Mouse (Mus musculus) small intestine, adult 2 months (tissue): Measurements from ENCODE around the gene Hormad1. TPM values are rescaled to one million over a fixed set of nuclear protein-coding genes. Genes with fewer than 3 reads are reported as not detected.

ENCODE experiments used
- H3K27ac ChIP-seq: fragments of 200-500 bp; 2 replicates; pipeline ENCODE4 v1.5.1; 2012; ENCODE audit warnings: low read depth, low read length, control low read depth, inconsistent platforms; ENCODE audit not compliant: insufficient read depth
- H3K27me3 ChIP-seq: fragments of 200-500 bp; 2 replicates; pipeline ENCODE4 v1.6.1; 2012; ENCODE audit warnings: mild to moderate bottlenecking, moderate library complexity, low read length, inconsistent platforms; ENCODE audit not compliant: control insufficient read depth, insufficient read depth
- H3K36me3 ChIP-seq: fragments of 200-500 bp; 2 replicates; pipeline ENCODE4 v1.6.1; 2012; ENCODE audit warnings: mild to moderate bottlenecking, low read length, control low read depth, inconsistent platforms; ENCODE audit not compliant: control insufficient read depth, insufficient read depth
- H3K4me1 ChIP-seq: fragments of 200-500 bp; 2 replicates; pipeline ENCODE4 v1.6.1; 2012; ENCODE audit warnings: low read length, inconsistent platforms, mixed read lengths; ENCODE audit not compliant: control insufficient read depth, insufficient read depth, insufficient read length
- H3K4me3 ChIP-seq: fragments of 200-500 bp; 2 replicates; pipeline ENCODE4 v1.5.1; 2012; ENCODE audit warnings: low read depth, mild to moderate bottlenecking, control low read depth, inconsistent platforms, low read length, moderate library complexity
- CTCF ChIP-seq: fragments of 200-500 bp; IDR thresholded peaks from 2 replicates; pipeline ENCODE4 v1.5.1; 2012; ENCODE audit warnings: low read depth, mild to moderate bottlenecking, control low read depth, inconsistent platforms, low read length, moderate library complexity, mixed read lengths; ENCODE audit not compliant: insufficient replicate concordance, insufficient read length; ENCODE audit errors: extremely low read depth
- POLR2A ChIP-seq: fragments of 200-500 bp; IDR thresholded peaks from 2 replicates; pipeline ENCODE4 v1.6.1; 2012; ENCODE audit warnings: low read depth, mild to moderate bottlenecking, control low read depth, inconsistent platforms, low read length, moderate library complexity
- WGBS: fragments of 180-500 bp; shearing (Covaris S2); methylation state at CpG from one replicate; pipeline ENCODE4 v1.1.7; 2018; 5-methylcytosine and 5-hydroxymethylcytosine counted together
- polyA plus RNA-seq: library from polyadenylated mRNA; depleted of rRNA; stranded (reverse); fragments of >200 nt; gene quantifications from 2 replicates; pipeline ENCODE4 v1.2.3, GENCODE M21; 2012

The Hormad1 gene
- polyA plus RNA-seq, 1 experiment = not detected

DNA sequence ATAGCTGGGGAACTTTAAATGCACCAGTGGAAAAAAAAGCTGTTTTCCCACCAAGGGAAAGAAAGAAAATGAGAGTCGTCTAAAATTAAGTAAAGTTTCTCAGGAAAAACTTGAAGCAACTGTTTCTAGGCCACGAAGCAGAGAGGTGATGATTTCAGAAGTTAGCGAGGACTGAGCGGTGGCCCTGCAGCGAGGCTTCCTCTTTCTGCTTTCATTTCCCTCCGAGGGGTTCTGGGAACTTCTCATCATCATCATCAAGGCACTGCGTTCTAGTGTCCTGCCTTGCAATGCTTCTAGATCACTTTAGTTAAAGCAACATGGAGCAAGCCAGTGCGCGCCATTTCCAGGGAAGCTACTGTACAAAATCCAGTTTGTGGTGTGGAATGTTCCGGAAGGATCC lies 38.3 kb upstream of the Hormad1 start:
- 0 out of 2 replicates have a peak overlapping the region, but pooled peaks have one; percentile 3 for H3K27ac ChIP-seq
- H3K27me3 ChIP-seq = no peaks in the 10 kb centered on the region
- 81% methylated on average over 10 of the region's 10 CpGs for WGBS
- H3K4me1 ChIP-seq = peaks cover 16% of the 10 kb centered on the region
- no peaks in the 10 kb centered on the region for H3K36me3 ChIP-seq
- no peak overlapping the region for H3K4me3 ChIP-seq
- TF ChIP-seq POLR2A = no peak
- TF ChIP-seq CTCF = no peak

DNA sequence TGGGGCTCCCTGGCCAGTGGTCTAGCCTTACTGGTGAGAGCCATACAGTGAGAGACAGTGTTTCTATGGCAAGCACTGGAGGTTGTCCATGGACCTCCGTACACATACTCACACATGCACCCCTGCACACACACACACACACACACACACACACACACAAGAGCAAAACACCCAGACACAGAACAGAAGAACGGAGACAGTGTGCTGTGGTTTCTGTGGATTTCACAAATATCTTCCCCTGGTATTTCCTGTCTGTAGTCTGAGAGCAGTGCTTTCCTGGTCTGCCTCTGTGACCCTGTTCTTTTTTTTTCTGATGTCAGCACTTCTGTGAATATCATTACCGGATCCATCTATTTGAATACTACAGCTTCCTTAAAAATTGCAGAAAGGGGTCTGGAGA lies 35.8 kb upstream of the Hormad1 start:
- WGBS = 39% methylated on average over 3 of the region's 3 CpGs
- Histone ChIP-seq H3K4me3 (no peak overlapping the region), H3K27me3 (no peaks in the 10 kb centered on the region), H3K4me1 (peaks cover 17% of the 10 kb centered on the region), H3K36me3 (peaks cover 1% of the 10 kb centered on the region; the same call in 1 of the 2 replicates), H3K27ac (peak overlapping the region; percentile 83)
- no peak for TF ChIP-seq POLR2A
- TF ChIP-seq CTCF = no peak

DNA sequence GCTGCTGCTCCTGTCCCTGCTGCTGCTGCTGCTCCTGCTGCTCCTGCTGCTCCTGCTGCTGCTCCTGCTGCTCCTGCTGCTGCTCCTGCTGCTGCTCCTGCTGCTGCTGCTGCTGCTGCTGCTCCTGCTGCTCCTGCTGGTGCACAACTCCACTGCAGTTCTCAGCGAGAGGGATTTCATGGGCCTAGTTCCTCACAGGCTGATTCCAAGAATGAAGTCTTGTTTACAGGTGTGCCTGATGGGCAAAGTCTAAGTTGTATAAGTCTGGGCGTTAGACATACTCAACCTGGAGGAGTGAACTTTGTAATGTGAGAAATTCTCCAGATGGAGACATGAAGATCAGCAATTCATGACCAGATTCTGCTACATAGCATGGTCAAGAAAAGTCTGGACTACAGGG lies 34.8 kb upstream of the Hormad1 start:
- WGBS = 31% methylated on average over 2 of the region's 2 CpGs
- Histone ChIP-seq H3K4me1 (peaks cover 15% of the 10 kb centered on the region), H3K27ac (peak overlapping the region; percentile 83), H3K4me3 (peak overlapping the region; percentile 29), H3K27me3 (no peaks in the 10 kb centered on the region), H3K36me3 (peaks cover 1% of the 10 kb centered on the region; the same call in 1 of the 2 replicates)
- no peak for TF ChIP-seq POLR2A

DNA sequence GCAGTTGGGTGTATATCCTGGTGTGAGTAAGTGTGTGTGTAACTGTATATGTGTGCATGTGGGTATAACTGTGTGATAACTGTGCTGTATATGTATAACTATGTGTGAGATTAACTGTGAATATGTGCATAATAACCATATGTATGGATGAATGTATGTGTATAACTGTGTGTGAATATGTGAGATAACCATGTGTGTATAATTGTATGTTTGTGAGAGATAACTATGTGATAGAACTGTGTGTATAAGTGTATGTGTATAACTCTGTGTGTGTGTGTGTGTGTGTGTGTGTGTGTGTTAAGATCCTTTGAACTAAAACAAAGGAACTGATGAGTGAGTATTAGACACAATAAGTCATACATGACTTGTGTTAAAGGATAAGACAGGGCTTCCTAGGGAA lies 33.4 kb upstream of the Hormad1 start:
- TF ChIP-seq CTCF (no peak), POLR2A (no peak)
- no peak overlapping the region for H3K4me3 ChIP-seq
- no peaks in the 10 kb centered on the region for H3K27me3 ChIP-seq
- peak overlapping the region; percentile 86; the same call in 1 of the 2 replicates for H3K27ac ChIP-seq
- peaks cover 1% of the 10 kb centered on the region; the same call in 1 of the 2 replicates for H3K36me3 ChIP-seq
- peaks cover 15% of the 10 kb centered on the region for H3K4me1 ChIP-seq

DNA sequence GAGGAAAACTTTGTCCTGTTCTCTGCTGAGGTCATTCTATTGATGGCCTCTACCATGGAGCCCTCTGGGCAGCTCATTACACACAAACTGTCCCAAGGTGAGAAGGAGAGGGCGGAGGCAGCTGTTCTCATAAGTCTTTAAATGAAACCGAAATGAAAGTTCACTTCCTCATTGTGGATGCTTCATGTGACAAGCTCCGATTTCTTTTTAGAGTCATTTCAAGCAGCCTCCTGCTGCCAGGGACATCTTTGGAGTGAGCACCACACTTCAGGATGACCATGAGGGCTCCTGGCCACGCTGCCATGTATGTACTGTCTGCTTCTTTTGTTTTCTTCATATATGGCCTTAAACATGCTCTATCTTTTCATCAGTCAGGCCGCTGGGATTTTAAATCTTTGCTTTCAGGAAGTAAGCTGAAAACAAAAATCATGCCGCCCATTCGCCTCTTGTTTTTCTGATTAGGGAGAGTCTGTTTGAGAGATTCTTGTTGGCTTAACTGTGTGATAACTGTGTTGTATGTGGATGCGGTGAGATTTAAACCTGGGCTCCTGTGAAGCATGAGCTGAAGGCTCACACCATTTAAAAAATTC lies 32.8 kb upstream of the Hormad1 start, which contains the start of gene Ctss:
Ctss (plus strand) TSS at position 165 of the 590 bp plus-strand sequence.
- WGBS = 16% methylated on average over 8 of the region's 8 CpGs
- Histone ChIP-seq H3K4me1 (peaks cover 15% of the 10 kb centered on the region), H3K36me3 (peaks cover 3% of the 10 kb centered on the region; the same call in 1 of the 2 replicates), H3K4me3 (peak within 1 kb of the TSS; percentile 60), H3K27me3 (no peaks in the 10 kb centered on the region), H3K27ac (peak within 1 kb of the TSS; percentile 86)
- peak; percentile 46; the same call in 1 of the 2 replicates for TF ChIP-seq POLR2A
- TF ChIP-seq CTCF = no peak

DNA sequence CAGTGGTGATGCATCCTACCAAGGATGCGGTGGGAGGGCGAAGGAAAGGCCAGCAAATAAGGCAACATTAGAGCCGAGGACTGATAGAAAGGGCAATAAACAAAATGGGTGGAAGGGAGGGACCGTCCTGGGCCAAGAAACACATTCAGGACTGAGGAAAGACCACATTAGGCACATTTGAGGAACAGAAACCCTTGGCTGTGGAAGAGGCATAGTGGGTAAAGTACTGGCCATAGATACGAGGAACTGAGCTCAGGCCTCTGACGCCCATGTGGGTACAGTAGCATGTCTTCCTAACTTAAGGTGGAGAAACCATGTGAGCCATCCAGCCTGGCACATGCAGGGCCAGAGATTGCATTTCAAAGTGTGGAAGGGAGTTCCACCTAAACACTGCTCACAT lies 29.7 kb upstream of the Hormad1 start:
- no peak for TF ChIP-seq POLR2A
- TF ChIP-seq CTCF = no peak
- Histone ChIP-seq H3K4me3 (no peak overlapping the region), H3K27me3 (no peaks in the 10 kb centered on the region), H3K4me1 (peaks cover 6% of the 10 kb centered on the region; the same call in 1 of the 2 replicates), H3K36me3 (peaks cover 3% of the 10 kb centered on the region; the same call in 1 of the 2 replicates), H3K27ac (no peak overlapping the region)
- WGBS = 89% methylated on average over 6 of the region's 6 CpGs

DNA sequence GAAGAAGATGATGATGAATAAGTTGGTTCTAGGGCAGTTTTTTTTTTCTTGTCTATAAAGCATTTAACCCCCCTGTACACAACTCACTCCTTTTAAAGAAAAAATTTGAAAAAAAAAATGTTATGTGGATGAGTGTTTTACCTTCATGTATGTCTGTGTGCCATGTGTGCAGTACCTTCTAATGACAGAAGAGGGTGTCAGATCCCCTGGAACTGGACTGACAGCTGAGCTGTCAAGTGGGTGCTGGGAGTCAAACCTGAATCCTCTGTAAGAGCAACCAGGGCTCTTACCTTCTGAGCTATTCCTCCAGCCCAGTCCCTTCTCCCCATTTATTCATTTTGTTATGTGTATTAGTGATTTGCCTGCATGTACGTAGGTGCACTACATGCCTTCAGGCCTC lies 28.5 kb upstream of the Hormad1 start:
- 97% methylated on average over 1 of the region's 1 CpGs for WGBS

More for the DNA sequence above, 28.5 kb upstream of the Hormad1 start:
- Histone ChIP-seq H3K4me1 (peaks cover 4% of the 10 kb centered on the region; the same call in 1 of the 2 replicates), H3K27ac (no peak overlapping the region), H3K4me3 (no peak overlapping the region), H3K36me3 (peaks cover 3% of the 10 kb centered on the region; the same call in 1 of the 2 replicates), H3K27me3 (no peaks in the 10 kb centered on the region)
- no peak for TF ChIP-seq CTCF
- TF ChIP-seq POLR2A = no peak
